Mouse (Mus musculus) MEL (cell line): ENCODE measurements around the gene Ccdc106. TPM values are rescaled to one million over a fixed set of nuclear protein-coding genes. Genes with fewer than 3 reads are reported as not detected.

Source experiments
- DNase-seq: peaks from one replicate; pipeline ENCODE4 v3.0.0; 2011; ENCODE audit warnings: low read depth, low spot score
- H3K27ac ChIP-seq: 2 replicates; pipeline ENCODE4 v1.5.1; 2012; ENCODE audit warnings: low read depth, mild to moderate bottlenecking, control low read depth, low read length, moderate library complexity; ENCODE audit not compliant: control insufficient read depth
- H3K27me3 ChIP-seq, 2 experiments: fragments of 150-350 bp in 1 of 2; sonication (generic) in 1 of 2; 2 replicates each; pipeline ENCODE4 v1.6.1; 2012; ENCODE audit warnings: low read length in 2 of 2, mild to moderate bottlenecking in 2 of 2, improper control_type of control experiment in 1 of 2, moderate library complexity in 1 of 2; ENCODE audit not compliant: insufficient read depth in 2 of 2, control insufficient read depth in 1 of 2
- H3K36me3 ChIP-seq, 2 experiments: 2 replicates each; pipeline ENCODE4 v1.6.1; 2012 to 2014; ENCODE audit warnings: low read length in 2 of 2, improper control_type of control experiment in 1 of 2, inconsistent platforms in 1 of 2, mild to moderate bottlenecking in 1 of 2; ENCODE audit not compliant: insufficient read depth in 2 of 2, control insufficient read depth in 1 of 2
- H3K4me1 ChIP-seq, 2 experiments: fragments of 150-350 bp in 1 of 2; sonication (generic) in 1 of 2; 2 replicates each; pipeline ENCODE4 v1.6.1; 2012; ENCODE audit warnings: low read length in 2 of 2, improper control_type of control experiment in 1 of 2, mild to moderate bottlenecking in 1 of 2; ENCODE audit not compliant: insufficient read depth in 2 of 2, control insufficient read depth in 1 of 2
- H3K4me3 ChIP-seq, 2 experiments: fragments of 150-350 bp in 1 of 2; sonication (generic) in 1 of 2; 2 replicates each; pipeline ENCODE4 v1.5.1; 2012; ENCODE audit warnings: low read depth in 2 of 2, low read length in 2 of 2, mild to moderate bottlenecking in 2 of 2, moderate library complexity in 2 of 2, control low read depth in 1 of 2, improper control_type of control experiment in 1 of 2; ENCODE audit not compliant: control insufficient read depth in 1 of 2, insufficient read depth in 1 of 2
- H3K79me2 ChIP-seq: 2 replicates; pipeline ENCODE4 v1.6.1; 2012; ENCODE audit warnings: mild to moderate bottlenecking, low read length, moderate library complexity; ENCODE audit not compliant: control insufficient read depth, poor library complexity, insufficient read depth
- H3K9ac ChIP-seq: 2 replicates; pipeline ENCODE4 v1.6.1; 2012; ENCODE audit warnings: low read depth, mild to moderate bottlenecking, control low read depth, low read length, moderate library complexity; ENCODE audit not compliant: control insufficient read depth, poor library complexity, severe bottlenecking
- H3K9me3 ChIP-seq: fragments of 150-350 bp; sonication (generic); replicated peaks from 2 replicates; pipeline ENCODE4 v1.6.1; 2012; ENCODE audit warnings: mild to moderate bottlenecking, low read length, improper control_type of control experiment, moderate library complexity; ENCODE audit not compliant: insufficient read depth
- CTCF ChIP-seq, 3 experiments: IDR thresholded peaks in 2 of 3; conservative IDR thresholded peaks in 1 of 3; 2 replicates each; pipeline ENCODE4 v1.5.1; 2011 to 2012; ENCODE audit warnings: low read length in 3 of 3, low read depth in 2 of 3, mild to moderate bottlenecking in 2 of 3, improper control_type of control experiment in 1 of 3, inconsistent platforms in 1 of 3, mixed read lengths in 1 of 3, moderate library complexity in 1 of 3; ENCODE audit not compliant: control insufficient read depth in 1 of 3, insufficient read depth in 1 of 3, poor library complexity in 1 of 3, severe bottlenecking in 1 of 3
- ELF1 ChIP-seq: IDR thresholded peaks from 2 replicates; pipeline ENCODE4 v1.6.1; 2014; ENCODE audit warnings: low read depth, mild to moderate bottlenecking, inconsistent platforms, low read length, improper control_type of control experiment, moderate library complexity
- EP300 ChIP-seq, 2 experiments: IDR thresholded peaks; 2 replicates each; pipeline ENCODE4 v1.6.1; 2011; ENCODE audit warnings: improper control_type of control experiment in 2 of 2, low read length in 2 of 2, low read depth in 1 of 2, mild to moderate bottlenecking in 1 of 2
- ETS1 ChIP-seq: IDR thresholded peaks from 2 replicates; pipeline ENCODE4 v1.6.1; 2012; ENCODE audit warnings: low read depth, mild to moderate bottlenecking, inconsistent platforms, low read length, improper control_type of control experiment, moderate library complexity
- GATA1 ChIP-seq: IDR thresholded peaks from 2 replicates; pipeline ENCODE4 v1.6.1; 2011; ENCODE audit warnings: low read depth, low read length, improper control_type of control experiment
- KAT2A ChIP-seq: conservative IDR thresholded peaks from 2 replicates; pipeline ENCODE4 v1.6.1; 2012; ENCODE audit warnings: low read depth, low read length, improper control_type of control experiment, inconsistent platforms
- MAZ ChIP-seq: IDR thresholded peaks from 2 replicates; pipeline ENCODE4 v1.6.1; 2012; ENCODE audit warnings: low read depth, mild to moderate bottlenecking, inconsistent platforms, low read length, improper control_type of control experiment
- MXI1 ChIP-seq: IDR thresholded peaks from 2 replicates; pipeline ENCODE4 v1.6.1; 2011; ENCODE audit warnings: mild to moderate bottlenecking, low read depth, low read length, improper control_type of control experiment
- RAD21 ChIP-seq: IDR thresholded peaks from 2 replicates; pipeline ENCODE4 v1.6.1; 2011; ENCODE audit warnings: mild to moderate bottlenecking, low read depth, low read length, improper control_type of control experiment
- SIN3A ChIP-seq: IDR thresholded peaks from 2 replicates; pipeline ENCODE4 v1.6.1; 2012; ENCODE audit warnings: low read length, improper control_type of control experiment, inconsistent platforms
- SMC3 ChIP-seq: IDR thresholded peaks from 2 replicates; pipeline ENCODE4 v1.6.1; 2011; ENCODE audit warnings: low read depth, low read length, improper control_type of control experiment
- TBP ChIP-seq: IDR thresholded peaks from 2 replicates; pipeline ENCODE4 v1.8.0; 2011; ENCODE audit warnings: low read depth, low read length, improper control_type of control experiment
- TCF12 ChIP-seq: IDR thresholded peaks from 2 replicates; pipeline ENCODE4 v1.6.1; 2014; ENCODE audit warnings: low read depth, mild to moderate bottlenecking, inconsistent platforms, low read length, improper control_type of control experiment, moderate library complexity
- polyA plus RNA-seq, 2 experiments: library from polyadenylated mRNA; stranded (reverse) in 1 of 2; unstranded in 1 of 2; fragments of >175 nt in 1 of 2; fragments of >200 nt in 1 of 2; gene quantifications; 2 replicates each; pipeline versions ENCODE4 v1.2.1 to v1.2.4; 2012; ENCODE audit warnings: low replicate concordance in 2 of 2, low read depth in 1 of 2; ENCODE audit not compliant: insufficient read length in 2 of 2, insufficient read depth in 1 of 2, missing spikeins in 1 of 2
- total RNA-seq: library from RNA; depleted of rRNA; stranded (reverse); fragments of 300-350 nt; gene quantifications from 2 replicates; pipeline ENCODE4 v1.2.3, GENCODE M21; 2012

The Ccdc106 gene
- total and polyA plus RNA-seq, 3 experiments, result 0.50 to 0.82 TPM; not detected in 1

DNA sequence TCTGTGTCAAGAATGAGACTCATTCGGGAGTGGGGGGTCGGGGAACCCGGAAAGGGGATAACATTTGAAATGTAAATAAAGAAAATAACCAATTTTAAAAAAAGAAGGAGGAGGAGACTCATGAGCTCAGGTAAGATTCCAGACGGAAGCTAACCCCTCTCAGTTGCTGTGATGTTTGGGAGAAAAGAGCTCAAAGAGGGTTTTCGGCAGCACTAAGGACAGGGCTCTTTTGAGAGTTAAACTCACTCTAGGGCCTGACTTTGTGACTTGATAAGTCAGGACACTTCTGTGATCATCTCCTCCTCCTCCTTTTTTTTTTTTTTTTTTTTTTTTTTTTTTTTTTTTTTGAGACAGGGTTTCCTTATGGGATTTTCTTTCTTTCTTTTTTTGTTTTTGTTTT lies 18.6 kb downstream of the Ccdc106 start:
- H3K27ac ChIP-seq, result peak overlapping the region; percentile 91
- peak; percentile 57 for DNase-seq
- 0 out of 2 replicates have a peak, but pooled peaks have one; percentile 37 for TF ChIP-seq SIN3A
- 0 out of 2 replicates have a peak, but pooled peaks have one; percentile 7 for TF ChIP-seq MXI1
- 0 out of 2 replicates have a peak, but pooled peaks have one; percentile 9 for TF ChIP-seq MAZ
- TF ChIP-seq SMC3, result no peak
- TF ChIP-seq, all 39 proteins: peak for 3
- peaks cover 0 to 5% of the 10 kb centered on the region in 2 experiments; a peak in 2 of 4 replicates for H3K4me1 ChIP-seq
- no peaks in the 10 kb centered on the region for H3K27me3 ChIP-seq
- H3K36me3 ChIP-seq, result no peaks in the 10 kb centered on the region; a peak in 2 of 4 replicates
- no peaks in the 10 kb centered on the region for H3K9me3 ChIP-seq
- no peaks in the 10 kb centered on the region; the same call in 1 of the 2 replicates for H3K79me2 ChIP-seq
- H3K4me3 ChIP-seq, result peak overlapping the region; percentile 93
- peak overlapping the region; percentile 91 for H3K9ac ChIP-seq

DNA sequence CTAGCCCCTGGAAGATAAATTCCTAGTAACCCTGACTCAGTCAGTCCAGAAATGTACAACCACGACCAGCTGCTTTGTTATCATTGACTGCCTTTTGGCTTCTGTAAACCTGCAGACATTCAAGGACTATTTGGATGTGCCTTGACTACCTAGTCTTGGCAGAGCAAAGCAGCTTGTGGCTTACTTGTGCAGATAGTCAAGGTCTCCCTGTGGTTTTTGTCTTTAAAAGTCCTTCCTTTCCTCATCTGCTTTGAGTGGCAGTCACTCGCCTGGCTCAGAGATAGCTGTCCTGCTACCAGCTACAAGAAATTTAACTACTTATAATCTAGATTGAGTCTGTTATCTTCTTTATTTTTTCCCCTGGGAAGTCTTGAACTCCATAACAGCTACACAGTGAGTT lies 24.6 kb downstream of the Ccdc106 start:
- Histone ChIP-seq H3K9me3 (no peaks in the 10 kb centered on the region), H3K79me2 (no peaks in the 10 kb centered on the region), H3K9ac (no peak overlapping the region), H3K4me3 (no peak overlapping the region), H3K27ac (no peak overlapping the region), H3K36me3 (no peaks in the 10 kb centered on the region), H3K4me1 (no peaks in the 10 kb centered on the region), H3K27me3 (no peaks in the 10 kb centered on the region)
- TF ChIP-seq GATA1, result no peak
- TF ChIP-seq TCF12, result peak; percentile 39; the same call in 1 of the 2 replicates
- no peak for TF ChIP-seq KAT2A
- TF ChIP-seq ELF1, result no peak
- peak; percentile 44; the same call in 1 of the 2 replicates for TF ChIP-seq ETS1
- TF ChIP-seq EP300 (IDR thresholded peaks at IDR 0.05; ENCODE audit: low read depth in 1 of 2, low read length in 2 of 2), result peak in 1 of 2 experiments; percentile 17; a peak in 1 of 4 replicates
- peak; percentile 58 for DNase-seq

GRCm38 (mm10) chr7:5046112-5046511 lies 25.8 kb downstream of the Ccdc106 start:
- Histone ChIP-seq H3K4me1 (no peaks in the 10 kb centered on the region), H3K27ac (no peak overlapping the region), H3K9ac (no peak overlapping the region), H3K27me3 (no peaks in the 10 kb centered on the region), H3K36me3 (no peaks in the 10 kb centered on the region), H3K79me2 (no peaks in the 10 kb centered on the region), H3K4me3 (no peak overlapping the region), H3K9me3 (no peaks in the 10 kb centered on the region)
- TF ChIP-seq TBP (no peak), RAD21 (peak; percentile 20), CTCF (IDR thresholded peaks at IDR 0.05 in 2 of 3, conservative IDR thresholded peaks at IDR 0.05 in 1 of 3; ENCODE audit: control insufficient read depth in 1 of 3, insufficient read depth in 1 of 3, low read depth in 2 of 3, low read length in 3 of 3, poor library complexity in 1 of 3, severe bottlenecking in 1 of 3) (peak in 2 of 3 experiments; percentile 7 to 31; a peak in 2 of 6 replicates)
- DNase-seq, result no peak
